Mouse (Mus musculus) myocyte (in vitro differentiated cells): ENCODE measurements around the gene Pla2g5. TPM values are rescaled to one million over a fixed set of nuclear protein-coding genes. Genes with fewer than 3 reads are reported as not detected.

Experiments
- H3K27me3 ChIP-seq: one replicate; pipeline ENCODE4 v1.6.1; 2011; ENCODE audit not compliant: control insufficient read depth, insufficient read depth, insufficient read length
- H3K36me3 ChIP-seq: one replicate; pipeline ENCODE4 v1.6.1; 2011; ENCODE audit not compliant: control insufficient read depth, insufficient read depth
- H3K4me2 ChIP-seq: one replicate; pipeline ENCODE4 v1.6.1; 2011; ENCODE audit warnings: low read depth, control low read depth
- H3K4me3 ChIP-seq: one replicate; pipeline ENCODE4 v1.5.1; 2011; ENCODE audit warnings: mild to moderate bottlenecking, control low read depth, moderate library complexity
- H3K79me2 ChIP-seq: one replicate; pipeline ENCODE4 v1.6.1; 2011; ENCODE audit not compliant: control insufficient read depth, insufficient read depth
- H3ac ChIP-seq: one replicate; pipeline ENCODE4 v1.6.1; 2011; ENCODE audit not compliant: control insufficient read depth, insufficient read length
- CEBPB ChIP-seq: IDR thresholded peaks from 2 replicates; pipeline ENCODE4 v1.6.1; 2011; ENCODE audit warnings: mild to moderate bottlenecking, moderate library complexity; ENCODE audit not compliant: poor library complexity, insufficient read depth, severe bottlenecking
- E2F4 ChIP-seq: IDR thresholded peaks from one replicate; pipeline ENCODE4 v1.6.1; 2011; ENCODE audit warnings: mild to moderate bottlenecking, control low read depth, moderate library complexity; ENCODE audit not compliant: insufficient read depth
- MAX ChIP-seq: IDR thresholded peaks from one replicate; pipeline ENCODE4 v1.6.1; 2011; ENCODE audit warnings: low read depth, mild to moderate bottlenecking, control low read depth
- MYOD1 ChIP-seq, 3 experiments: IDR thresholded peaks; one replicate each; pipeline ENCODE4 v1.6.1; 2011; ENCODE audit warnings: control low read depth in 2 of 3, low read depth in 2 of 3, mild to moderate bottlenecking in 2 of 3, moderate library complexity in 1 of 3; ENCODE audit not compliant: insufficient read length in 2 of 3, control insufficient read depth in 1 of 3
- MYOG ChIP-seq, 3 experiments: IDR thresholded peaks; one replicate each; pipeline ENCODE4 v1.6.1; 2011; ENCODE audit warnings: control low read depth in 2 of 3, low read depth in 2 of 3, mild to moderate bottlenecking in 2 of 3; ENCODE audit not compliant: insufficient read length in 2 of 3, control insufficient read depth in 1 of 3, insufficient read depth in 1 of 3
- POLR2A ChIP-seq: IDR thresholded peaks from one replicate; pipeline ENCODE4 v1.6.1; 2011; ENCODE audit warnings: low read depth, mild to moderate bottlenecking, control low read depth, moderate library complexity; ENCODE audit not compliant: insufficient read length
- POLR2AphosphoS2 ChIP-seq: IDR thresholded peaks from one replicate; pipeline ENCODE4 v1.6.1; 2011; ENCODE audit warnings: low read depth, control low read depth; ENCODE audit not compliant: insufficient read length
- REST ChIP-seq: IDR thresholded peaks from one replicate; pipeline ENCODE4 v1.6.1; 2011; ENCODE audit warnings: mild to moderate bottlenecking, control low read depth, moderate library complexity; ENCODE audit not compliant: insufficient read depth, insufficient read length
- SRF ChIP-seq: IDR thresholded peaks from one replicate; pipeline ENCODE4 v1.6.1; 2011; ENCODE audit warnings: low read depth; ENCODE audit not compliant: control insufficient read depth, insufficient read length
- TCF12 ChIP-seq: IDR thresholded peaks from one replicate; pipeline ENCODE4 v1.6.1; 2011; ENCODE audit warnings: mild to moderate bottlenecking, control low read depth; ENCODE audit not compliant: poor library complexity, insufficient read depth, severe bottlenecking
- TCF3 ChIP-seq: IDR thresholded peaks from one replicate; pipeline ENCODE4 v1.6.1; 2011; ENCODE audit warnings: low read depth, control low read depth; ENCODE audit not compliant: insufficient read length
- USF1 ChIP-seq: IDR thresholded peaks from one replicate; pipeline ENCODE4 v1.6.1; 2011; ENCODE audit warnings: low read depth, mild to moderate bottlenecking, control low read depth, moderate library complexity
- polyA plus RNA-seq: library from polyadenylated mRNA; unstranded; fragments of >200 nt; fragmentation: generic; extraction: Trizol; gene quantifications from one replicate; pipeline ENCODE4 v1.2.1, GENCODE M21; 2012; ENCODE audit warnings: missing spikeins

Gene Pla2g5
- polyA plus RNA-seq, 1 experiment = 0.10 TPM

- peaks cover 4% of the 10 kb centered on the region for H3K27me3 ChIP-seq
- no peaks in the 10 kb centered on the region for H3K79me2 ChIP-seq
- H3K4me2 ChIP-seq = no peak overlapping the region
- no peaks in the 10 kb centered on the region for H3K36me3 ChIP-seq
- H3ac ChIP-seq = no peak overlapping the region
- TF ChIP-seq TCF12 (no peak), SRF (no peak), USF1 (no peak), MYOD1 (IDR thresholded peaks at IDR 0.05; ENCODE audit: control insufficient read depth in 1 of 3, insufficient read length in 2 of 3, low read depth in 2 of 3) (no peak), MYOG (IDR thresholded peaks at IDR 0.05; ENCODE audit: control insufficient read depth in 1 of 3, insufficient read depth in 1 of 3, insufficient read length in 2 of 3, low read depth in 2 of 3) (no peak), CEBPB (no peak), POLR2A (no peak)
- no peak overlapping the region for H3K4me3 ChIP-seq
Measured at GRCm38 (mm10) chr4:138788381-138788780, 74.9 kb downstream of the Pla2g5 start.

DNA sequence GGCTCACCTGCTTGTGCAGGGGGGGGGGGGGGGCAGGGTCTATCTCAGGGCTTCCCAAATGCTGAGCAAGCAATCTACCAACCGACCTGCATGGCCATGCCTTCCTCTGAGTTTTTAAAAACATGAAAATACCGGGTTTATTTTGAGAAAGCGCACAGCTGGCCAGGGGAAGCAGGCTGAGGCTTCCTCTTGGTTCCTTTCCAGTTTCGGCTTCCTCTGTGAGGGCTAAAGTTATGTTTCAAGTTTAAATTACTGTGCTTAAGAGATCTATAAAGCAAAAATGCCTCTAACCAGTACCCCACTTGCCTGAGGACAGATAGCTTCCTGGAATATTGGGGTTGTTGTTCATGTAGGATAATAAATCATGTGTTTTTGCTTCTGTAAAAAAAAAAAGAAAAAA is 77.1 kb downstream of the Pla2g5 start:
- H3K79me2 ChIP-seq = no peaks in the 10 kb centered on the region
- no peak overlapping the region for H3ac ChIP-seq
- H3K36me3 ChIP-seq = no peaks in the 10 kb centered on the region
- peaks cover 9% of the 10 kb centered on the region for H3K27me3 ChIP-seq
- TF ChIP-seq TCF3 (no peak), CEBPB (no peak), USF1 (no peak), MYOD1 (IDR thresholded peaks at IDR 0.05; ENCODE audit: control insufficient read depth in 1 of 3, insufficient read length in 2 of 3, low read depth in 2 of 3) (no peak), POLR2A (no peak), MYOG (IDR thresholded peaks at IDR 0.05; ENCODE audit: control insufficient read depth in 1 of 3, insufficient read depth in 1 of 3, insufficient read length in 2 of 3, low read depth in 2 of 3) (no peak), POLR2AphosphoS2 (no peak), E2F4 (no peak), REST (no peak), MAX (no peak), SRF (no peak), TCF12 (no peak)
- no peak overlapping the region for H3K4me2 ChIP-seq
- no peak overlapping the region for H3K4me3 ChIP-seq

GRCm38 (mm10) chr4:138785721-138786120 is 77.6 kb downstream of the Pla2g5 start:
- TF ChIP-seq TCF3 (no peak), USF1 (no peak), TCF12 (no peak), SRF (no peak), CEBPB (no peak), POLR2A (no peak), E2F4 (no peak), MYOG (IDR thresholded peaks at IDR 0.05; ENCODE audit: control insufficient read depth in 1 of 3, insufficient read depth in 1 of 3, insufficient read length in 2 of 3, low read depth in 2 of 3) (no peak)
- no peak overlapping the region for H3K4me3 ChIP-seq
- H3K27me3 ChIP-seq = peaks cover 10% of the 10 kb centered on the region
- H3K79me2 ChIP-seq = no peaks in the 10 kb centered on the region
- H3K36me3 ChIP-seq = no peaks in the 10 kb centered on the region
- no peak overlapping the region for H3K4me2 ChIP-seq
- H3ac ChIP-seq = no peak overlapping the region

DNA sequence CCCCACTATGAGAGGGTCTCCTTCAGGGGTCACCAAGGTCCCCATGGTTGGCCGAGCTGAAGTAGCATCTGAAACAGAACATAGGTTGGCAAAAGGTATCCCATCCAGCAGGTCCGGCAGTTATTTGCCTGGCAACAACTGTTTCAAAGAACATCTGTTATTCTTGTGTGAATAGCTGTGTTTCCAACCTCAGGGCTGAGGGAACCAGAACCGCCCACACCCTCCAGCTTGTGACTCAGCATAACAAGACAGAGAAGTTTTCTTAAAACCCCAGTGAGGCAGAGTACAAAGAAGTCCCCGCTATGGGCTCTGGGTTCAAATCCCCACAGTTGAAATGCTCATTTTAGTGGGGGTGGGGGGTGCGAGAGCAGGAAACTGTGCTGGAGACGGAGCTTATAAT is 81.2 kb downstream of the Pla2g5 start:
- Histone ChIP-seq H3K4me3 (no peak overlapping the region), H3K27me3 (peaks cover 20% of the 10 kb centered on the region), H3K36me3 (no peaks in the 10 kb centered on the region), H3K79me2 (no peaks in the 10 kb centered on the region), H3ac (no peak overlapping the region), H3K4me2 (no peak overlapping the region)
- TF ChIP-seq CEBPB = no peak
- no peak for TF ChIP-seq E2F4
- no peak for TF ChIP-seq POLR2A
- no peak for TF ChIP-seq USF1
- TF ChIP-seq POLR2AphosphoS2 = no peak
- TF ChIP-seq SRF = no peak
- TF ChIP-seq MYOD1 (IDR thresholded peaks at IDR 0.05; ENCODE audit: control insufficient read depth in 1 of 3, insufficient read length in 2 of 3, low read depth in 2 of 3) = no peak
- no peak for TF ChIP-seq MAX
- no peak for TF ChIP-seq TCF3
- TF ChIP-seq TCF12 = no peak
- no peak for TF ChIP-seq MYOG (IDR thresholded peaks at IDR 0.05; ENCODE audit: control insufficient read depth in 1 of 3, insufficient read depth in 1 of 3, insufficient read length in 2 of 3, low read depth in 2 of 3)
- TF ChIP-seq REST = no peak

GRCm38 (mm10) chr4:138780300-138780699 is 83.0 kb downstream of the Pla2g5 start:
- Histone ChIP-seq H3K36me3 (no peaks in the 10 kb centered on the region), H3K4me3 (no peak overlapping the region), H3K79me2 (no peaks in the 10 kb centered on the region), H3K4me2 (no peak overlapping the region), H3ac (no peak overlapping the region), H3K27me3 (peaks cover 16% of the 10 kb centered on the region)
- TF ChIP-seq MAX (no peak), MYOG (IDR thresholded peaks at IDR 0.05; ENCODE audit: control insufficient read depth in 1 of 3, insufficient read depth in 1 of 3, insufficient read length in 2 of 3, low read depth in 2 of 3) (no peak), TCF3 (no peak), E2F4 (no peak), SRF (no peak), MYOD1 (IDR thresholded peaks at IDR 0.05; ENCODE audit: control insufficient read depth in 1 of 3, insufficient read length in 2 of 3, low read depth in 2 of 3) (no peak), POLR2A (no peak), CEBPB (no peak), POLR2AphosphoS2 (no peak), USF1 (no peak), TCF12 (no peak), REST (no peak)
